17 mouse cellular contexts compared by ENCODE assay signal in the genomic region with DNA sequence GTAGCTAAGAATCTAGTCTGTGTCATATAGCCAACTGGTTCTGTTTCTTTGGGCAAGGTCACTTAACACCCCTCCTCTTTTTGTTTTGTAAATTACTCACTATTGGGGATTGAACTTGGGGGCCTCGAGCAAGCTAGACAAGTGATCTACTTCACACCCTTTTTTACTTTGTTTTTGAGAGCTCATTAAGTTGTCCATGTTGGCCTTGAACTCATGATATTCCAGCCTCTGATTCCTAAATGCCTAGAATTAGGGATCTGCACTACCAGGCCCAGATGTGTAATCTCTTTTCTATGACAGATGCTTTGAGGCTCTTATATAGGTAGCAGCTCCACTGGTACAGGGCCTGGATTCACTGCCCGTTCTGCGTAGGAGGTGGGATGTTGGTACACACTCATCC.
"Had no signal": no experiment of that assay in that cellular context is flagged by ENCODE, and none has a peak within 500 bp of the region (broad histone marks: within the 10 kb centered on the region; RNA-seq: fewer than 3 reads in every experiment).

No protein-coding gene starts in this region.

- H3K9me3 ChIP-seq: neural tube, embryonic 12.5 days; neural tube, embryonic 13.5 days; neural tube, embryonic 15.5 days; stomach, embryonic 15.5 days had no signal

- H3K27ac ChIP-seq: neural tube, embryonic 12.5 days; neural tube, embryonic 13.5 days; neural tube, embryonic 15.5 days; stomach, embryonic 15.5 days; stomach, postnatal 0 days had no signal

- H3K4me3 ChIP-seq: neural tube, embryonic 12.5 days; neural tube, embryonic 13.5 days; neural tube, embryonic 15.5 days; stomach, embryonic 15.5 days had no signal

- H3K4me2 ChIP-seq: neural tube, embryonic 12.5 days; neural tube, embryonic 13.5 days; neural tube, embryonic 15.5 days; stomach, embryonic 15.5 days had no signal

- H3K4me1 ChIP-seq: neural tube, embryonic 12.5 days; neural tube, embryonic 13.5 days; neural tube, embryonic 15.5 days; stomach, embryonic 15.5 days had no signal

- H3K9ac ChIP-seq: neural tube, embryonic 12.5 days; neural tube, embryonic 13.5 days; neural tube, embryonic 15.5 days; stomach, embryonic 15.5 days had no signal

- DNase-seq: retina, postnatal 1 day; right cerebral cortex, adult 18-20 months; right cerebral cortex, postnatal 14 days; right cerebral cortex, postnatal 25 days; right cerebral cortex, postnatal 4 days; spleen, adult 18-20 months; thymus, adult 18-20 months; thymus, adult 2 months; thymus, postnatal 14 days; thymus, postnatal 25 days; thymus, postnatal 36 days; thymus, postnatal 4 days had no signal

- H3K27me3 ChIP-seq: neural tube, embryonic 12.5 days; neural tube, embryonic 13.5 days; neural tube, embryonic 15.5 days; stomach, embryonic 15.5 days had no signal
